Mouse (Mus musculus) heart, postnatal 0 days (tissue): ENCODE results near the gene Cdk19.

Experiments
- CTCF ChIP-seq: IDR thresholded peaks from 2 replicates; pipeline ENCODE4 v1.5.1; 2016; ENCODE audit warnings: antibody characterized with exemption, control low read depth, low read depth
- EP300 ChIP-seq: IDR thresholded peaks from 2 replicates; pipeline ENCODE4 v1.6.1; 2016; ENCODE audit warnings: antibody characterized with exemption, low read depth

DNA sequence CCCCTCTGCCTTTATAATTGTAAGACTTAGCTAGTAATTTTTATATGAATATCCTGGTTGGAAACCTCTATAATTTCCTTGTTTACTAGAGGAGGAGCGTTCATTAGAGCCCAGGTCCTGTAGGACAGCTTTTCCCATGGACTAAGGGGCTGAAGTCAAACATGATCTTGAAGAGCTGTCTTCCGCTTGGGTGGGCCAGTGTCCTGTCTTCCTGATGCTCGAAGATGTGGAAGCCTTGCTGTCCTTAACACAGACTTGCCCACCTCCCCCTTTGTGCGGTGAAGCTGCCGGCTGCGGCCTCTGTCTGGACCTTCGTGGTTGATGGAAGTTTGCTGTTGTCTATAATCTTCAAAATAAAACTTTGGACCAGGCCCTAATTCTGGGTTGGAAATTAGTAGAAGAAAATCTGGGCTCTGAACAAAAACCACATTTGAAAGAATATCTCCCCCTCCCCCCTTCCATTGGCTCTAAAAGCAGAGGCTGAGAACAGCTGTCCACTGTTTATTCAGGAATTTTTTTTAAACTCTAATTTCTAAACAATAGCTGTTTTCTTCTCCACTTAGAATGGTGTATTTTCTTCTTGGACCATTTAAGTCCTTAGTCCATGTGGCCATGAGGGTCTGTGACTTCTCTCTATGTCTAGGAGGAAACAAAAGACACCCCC, 184.1 kb downstream of the Cdk19 start:
- TF ChIP-seq CTCF (no peak), EP300 (no peak)
